Mouse (Mus musculus): ENCODE measurements around the gene Filip1. TPM values are rescaled to one million over a fixed set of nuclear protein-coding genes. Genes with fewer than 3 reads are reported as not detected.

Gene Filip1
- polyA plus RNA-seq, 1 experiment, result 1.7 TPM

DNA sequence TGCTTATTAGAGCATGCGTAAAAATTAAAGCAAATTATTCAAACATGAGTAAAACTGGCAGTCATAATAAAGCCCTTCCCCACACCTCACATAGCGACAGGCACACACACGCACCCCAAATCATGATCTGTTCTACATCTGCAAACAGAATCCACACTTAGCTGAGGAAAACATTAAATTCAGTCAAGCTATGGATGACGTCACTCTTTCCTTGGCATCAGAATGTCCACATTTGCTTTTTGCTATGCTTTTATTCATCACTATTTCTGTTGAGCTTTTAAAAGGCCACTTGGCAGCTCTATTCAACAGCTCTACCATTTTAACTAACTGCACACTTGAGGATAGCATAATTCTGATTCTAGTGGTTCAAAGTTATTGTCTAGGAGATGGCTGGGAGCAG lies 198.1 kb downstream of the Filip1 start:
- no peak overlapping the region for H3K4me3 ChIP-seq (ENCODE audit: low read depth, low read length)
- TF ChIP-seq CTCF (IDR thresholded peaks at IDR 0.05; ENCODE audit: extremely low read depth, insufficient read length, insufficient replicate concordance, low read depth, low read length), result no peak
- TF ChIP-seq POLR2A (IDR thresholded peaks at IDR 0.05; ENCODE audit: low read depth, low read length), result no peak
- H3K4me1 ChIP-seq (ENCODE audit: control insufficient read depth, insufficient read depth, insufficient read length, low read length), result 0 out of 2 replicates have a peak, but pooled peaks cover 2% of the 10 kb centered on the region
- H3K36me3 ChIP-seq (ENCODE audit: control insufficient read depth, insufficient read depth, low read length), result no peaks in the 10 kb centered on the region
- H3K27me3 ChIP-seq (ENCODE audit: control insufficient read depth, insufficient read depth, low read length), result no peaks in the 10 kb centered on the region
- 88% methylated on average over 4 of the region's 4 CpGs for WGBS
- no peak overlapping the region for H3K27ac ChIP-seq (ENCODE audit: insufficient read depth, low read depth, low read length)

GRCm38 (mm10) chr9:79810969-79811902 lies 201.4 kb downstream of the Filip1 start:
- Histone ChIP-seq H3K27me3 (ENCODE audit: control insufficient read depth, insufficient read depth, low read length) (no peaks in the 10 kb centered on the region), H3K27ac (ENCODE audit: insufficient read depth, low read depth, low read length) (no peak overlapping the region), H3K4me1 (ENCODE audit: control insufficient read depth, insufficient read depth, insufficient read length, low read length) (0 out of 2 replicates have a peak, but pooled peaks cover 2% of the 10 kb centered on the region), H3K4me3 (ENCODE audit: low read depth, low read length) (no peak overlapping the region), H3K36me3 (ENCODE audit: control insufficient read depth, insufficient read depth, low read length) (no peaks in the 10 kb centered on the region)
- 75% methylated on average over 10 of the region's 11 CpGs for WGBS
- TF ChIP-seq CTCF (IDR thresholded peaks at IDR 0.05; ENCODE audit: extremely low read depth, insufficient read length, insufficient replicate concordance, low read depth, low read length), result no peak
- no peak for TF ChIP-seq POLR2A (IDR thresholded peaks at IDR 0.05; ENCODE audit: low read depth, low read length)

GRCm38 (mm10) chr9:79810534-79810933 lies 202.1 kb downstream of the Filip1 start:
- TF ChIP-seq CTCF (IDR thresholded peaks at IDR 0.05; ENCODE audit: extremely low read depth, insufficient read length, insufficient replicate concordance, low read depth, low read length) (no peak), POLR2A (IDR thresholded peaks at IDR 0.05; ENCODE audit: low read depth, low read length) (no peak)
- Histone ChIP-seq H3K27ac (ENCODE audit: insufficient read depth, low read depth, low read length) (no peak overlapping the region), H3K27me3 (ENCODE audit: control insufficient read depth, insufficient read depth, low read length) (no peaks in the 10 kb centered on the region), H3K4me3 (ENCODE audit: low read depth, low read length) (no peak overlapping the region), H3K36me3 (ENCODE audit: control insufficient read depth, insufficient read depth, low read length) (no peaks in the 10 kb centered on the region), H3K4me1 (ENCODE audit: control insufficient read depth, insufficient read depth, insufficient read length, low read length) (0 out of 2 replicates have a peak, but pooled peaks cover 2% of the 10 kb centered on the region)
- WGBS, result 69% methylated on average over 3 of the region's 3 CpGs

GRCm38 (mm10) chr9:79809411-79809810 lies 203.2 kb downstream of the Filip1 start:
- Histone ChIP-seq H3K4me3 (ENCODE audit: low read depth, low read length) (no peak overlapping the region), H3K4me1 (ENCODE audit: control insufficient read depth, insufficient read depth, insufficient read length, low read length) (0 out of 2 replicates have a peak, but pooled peaks cover 2% of the 10 kb centered on the region), H3K27me3 (ENCODE audit: control insufficient read depth, insufficient read depth, low read length) (no peaks in the 10 kb centered on the region), H3K36me3 (ENCODE audit: control insufficient read depth, insufficient read depth, low read length) (no peaks in the 10 kb centered on the region), H3K27ac (ENCODE audit: insufficient read depth, low read depth, low read length) (no peak overlapping the region)
- WGBS, result 57% methylated on average over 6 of the region's 6 CpGs
- no peak for TF ChIP-seq POLR2A (IDR thresholded peaks at IDR 0.05; ENCODE audit: low read depth, low read length)
- no peak for TF ChIP-seq CTCF (IDR thresholded peaks at IDR 0.05; ENCODE audit: extremely low read depth, insufficient read length, insufficient replicate concordance, low read depth, low read length)

DNA sequence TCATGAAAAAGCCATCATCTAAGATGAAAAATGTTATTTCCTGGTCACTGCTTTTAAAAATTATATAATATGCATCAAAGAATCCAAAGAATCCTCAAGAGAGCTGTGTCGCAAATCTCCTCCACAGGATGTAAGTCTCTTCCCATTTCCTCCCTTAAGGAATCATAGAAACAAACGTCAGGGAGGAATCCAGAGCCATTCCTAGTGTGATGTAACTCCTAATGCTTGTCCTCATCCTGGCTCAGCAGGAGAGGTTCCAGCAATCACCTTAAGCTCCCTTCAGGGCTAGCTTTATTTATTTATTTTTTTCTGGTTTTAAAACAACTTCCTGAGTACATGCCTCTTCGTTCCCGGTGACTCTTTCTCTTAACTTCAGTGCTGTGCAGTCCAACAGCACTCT lies 205.5 kb downstream of the Filip1 start:
- 50% methylated on average over 4 of the region's 4 CpGs for WGBS
- TF ChIP-seq POLR2A (IDR thresholded peaks at IDR 0.05; ENCODE audit: low read depth, low read length) (no peak), CTCF (IDR thresholded peaks at IDR 0.05; ENCODE audit: extremely low read depth, insufficient read length, insufficient replicate concordance, low read depth, low read length) (no peak)
- H3K27me3 ChIP-seq (ENCODE audit: control insufficient read depth, insufficient read depth, low read length), result no peaks in the 10 kb centered on the region; the same call in 1 of the 2 replicates
- H3K4me1 ChIP-seq (ENCODE audit: control insufficient read depth, insufficient read depth, insufficient read length, low read length), result 0 out of 2 replicates have a peak, but pooled peaks cover 2% of the 10 kb centered on the region
- H3K36me3 ChIP-seq (ENCODE audit: control insufficient read depth, insufficient read depth, low read length), result no peaks in the 10 kb centered on the region
- H3K4me3 ChIP-seq (ENCODE audit: low read depth, low read length), result no peak overlapping the region
- no peak overlapping the region for H3K27ac ChIP-seq (ENCODE audit: insufficient read depth, low read depth, low read length)

DNA sequence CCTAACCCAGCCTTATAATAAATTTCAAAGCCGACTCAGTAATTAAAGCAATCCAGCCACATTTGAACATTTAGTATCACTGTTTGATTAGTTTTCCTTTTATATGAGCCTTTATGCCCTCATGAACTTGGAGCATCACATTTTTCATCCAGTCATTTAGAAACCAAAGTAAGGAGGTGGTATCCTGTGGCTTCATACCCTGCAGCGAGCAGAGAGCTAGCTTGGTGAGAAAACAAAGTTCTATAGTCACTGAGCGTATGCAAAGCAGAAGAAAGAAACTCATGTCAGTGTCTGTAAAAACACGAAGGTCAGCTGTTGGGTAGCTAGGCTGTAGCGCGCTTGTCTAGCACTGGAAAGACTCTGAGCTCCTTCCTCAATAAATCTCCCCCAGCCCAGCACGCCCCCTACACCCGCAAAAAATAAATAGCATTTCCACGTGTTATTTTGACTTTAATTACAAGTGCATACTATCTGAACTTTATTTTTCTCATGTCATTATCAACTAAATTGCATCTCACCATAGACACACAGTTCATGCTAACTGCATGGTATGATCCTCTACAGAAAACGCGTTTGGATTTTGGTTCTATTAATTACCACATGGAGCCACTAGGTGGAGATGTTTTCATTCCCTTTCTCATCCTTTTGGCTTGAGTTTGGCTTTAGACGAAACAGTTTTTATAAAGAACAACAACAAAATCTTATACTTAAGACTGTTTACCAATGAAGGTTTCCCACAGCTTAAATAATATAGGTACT lies 206.2 kb downstream of the Filip1 start:
- WGBS, result 46% methylated on average over 12 of the region's 12 CpGs

More for the DNA sequence above, 206.2 kb downstream of the Filip1 start:
- no peaks in the 10 kb centered on the region; the same call in 1 of the 2 replicates for H3K27me3 ChIP-seq (ENCODE audit: control insufficient read depth, insufficient read depth, low read length)
- H3K36me3 ChIP-seq (ENCODE audit: control insufficient read depth, insufficient read depth, low read length), result no peaks in the 10 kb centered on the region
- H3K4me1 ChIP-seq (ENCODE audit: control insufficient read depth, insufficient read depth, insufficient read length, low read length), result 0 out of 2 replicates have a peak, but pooled peaks cover 2% of the 10 kb centered on the region
- no peak overlapping the region for H3K4me3 ChIP-seq (ENCODE audit: low read depth, low read length)
- no peak for TF ChIP-seq POLR2A (IDR thresholded peaks at IDR 0.05; ENCODE audit: low read depth, low read length)
- TF ChIP-seq CTCF (IDR thresholded peaks at IDR 0.05; ENCODE audit: extremely low read depth, insufficient read length, insufficient replicate concordance, low read depth, low read length), result no peak
- no peak overlapping the region for H3K27ac ChIP-seq (ENCODE audit: insufficient read depth, low read depth, low read length)
